Mouse (Mus musculus): ENCODE measurements at regions not wholly inside any gene's neighbourhood (a gene's known extent, or its start where the extent isn't known, plus 50 kb on each side); places are given as distances from the start of the nearest gene placed in this dataset.

- Histone ChIP-seq H3K4me3 (ENCODE audit: low read depth, low read length) (no peak overlapping the region), H3K9ac (ENCODE audit: low read depth, poor library complexity, severe bottlenecking) (no peak overlapping the region), H3K4me1 (ENCODE audit: control insufficient read depth, insufficient read depth, low read length) (no peaks in the 10 kb centered on the region), H3K36me3 (ENCODE audit: control insufficient read depth, insufficient read depth, low read length, poor library complexity, severe bottlenecking) (no peaks in the 10 kb centered on the region), H3K27me3 (ENCODE audit: control insufficient read depth, insufficient read depth, low read length, poor library complexity, severe bottlenecking) (no peaks in the 10 kb centered on the region; the same call in 1 of the 2 replicates), H3K9me3 (replicated peaks; ENCODE audit: control insufficient read depth, insufficient read depth, low read length, poor library complexity, severe bottlenecking) (no peaks in the 10 kb centered on the region), H3K27ac (ENCODE audit: insufficient read depth, low read length) (no peak overlapping the region)
- TF ChIP-seq CTCF (IDR thresholded peaks at IDR 0.05; ENCODE audit: low read depth, low read length) = no peak
- no peak for TF ChIP-seq EP300 (IDR thresholded peaks at IDR 0.05; ENCODE audit: insufficient read depth, low read depth, low read length)
- TF ChIP-seq POLR2A (IDR thresholded peaks at IDR 0.05; ENCODE audit: insufficient read depth, low read length) = no peak
Observed at GRCm38 (mm10) chr16:73350698-73351097, 1042.6 kb downstream of the Robo1 start.

DNA sequence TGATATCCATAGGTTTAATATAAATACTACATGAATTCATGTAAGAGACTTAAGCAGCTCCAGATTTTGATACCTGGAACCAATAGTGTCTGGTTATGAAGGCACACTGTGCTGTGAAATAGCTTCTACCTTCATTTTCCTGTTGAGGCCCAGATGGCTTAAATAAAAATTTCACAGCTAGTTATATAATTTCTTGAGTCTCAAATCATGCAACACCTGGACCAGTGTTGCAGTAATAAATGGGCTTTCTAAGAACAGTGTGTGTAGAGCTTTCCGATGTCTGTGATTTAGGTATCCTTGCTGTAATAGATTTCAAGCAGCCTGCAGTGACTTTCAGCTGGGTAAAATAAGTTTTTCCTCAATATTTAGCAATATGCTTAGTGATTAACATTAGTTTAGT is 1035.8 kb downstream of the Robo1 start:
- Histone ChIP-seq H3K27me3 (ENCODE audit: control insufficient read depth, insufficient read depth, low read length, poor library complexity, severe bottlenecking) (no peaks in the 10 kb centered on the region; the same call in 1 of the 2 replicates), H3K9me3 (replicated peaks; ENCODE audit: control insufficient read depth, insufficient read depth, low read length, poor library complexity, severe bottlenecking) (no peaks in the 10 kb centered on the region), H3K36me3 (ENCODE audit: control insufficient read depth, insufficient read depth, low read length, poor library complexity, severe bottlenecking) (no peaks in the 10 kb centered on the region), H3K4me1 (ENCODE audit: control insufficient read depth, insufficient read depth, low read length) (no peaks in the 10 kb centered on the region), H3K9ac (ENCODE audit: low read depth, poor library complexity, severe bottlenecking) (no peak overlapping the region), H3K4me3 (ENCODE audit: low read depth, low read length) (no peak overlapping the region), H3K27ac (ENCODE audit: insufficient read depth, low read length) (no peak overlapping the region)
- no peak for TF ChIP-seq EP300 (IDR thresholded peaks at IDR 0.05; ENCODE audit: insufficient read depth, low read depth, low read length)

- Histone ChIP-seq H3K4me3 (ENCODE audit: low read depth, low read length) (no peak overlapping the region), H3K27me3 (ENCODE audit: control insufficient read depth, insufficient read depth, low read length, poor library complexity, severe bottlenecking) (no peaks in the 10 kb centered on the region; the same call in 1 of the 2 replicates), H3K27ac (ENCODE audit: insufficient read depth, low read length) (no peak overlapping the region), H3K9ac (ENCODE audit: low read depth, poor library complexity, severe bottlenecking) (no peak overlapping the region), H3K9me3 (replicated peaks; ENCODE audit: control insufficient read depth, insufficient read depth, low read length, poor library complexity, severe bottlenecking) (no peaks in the 10 kb centered on the region), H3K36me3 (ENCODE audit: control insufficient read depth, insufficient read depth, low read length, poor library complexity, severe bottlenecking) (no peaks in the 10 kb centered on the region), H3K4me1 (ENCODE audit: control insufficient read depth, insufficient read depth, low read length) (no peaks in the 10 kb centered on the region)
- TF ChIP-seq EP300 (IDR thresholded peaks at IDR 0.05; ENCODE audit: insufficient read depth, low read depth, low read length) (no peak), CTCF (IDR thresholded peaks at IDR 0.05; ENCODE audit: low read depth, low read length) (no peak), POLR2A (IDR thresholded peaks at IDR 0.05; ENCODE audit: insufficient read depth, low read length) (no peak)
Observed at GRCm38 (mm10) chr16:73343531-73343930, 1035.4 kb downstream of the Robo1 start.

DNA sequence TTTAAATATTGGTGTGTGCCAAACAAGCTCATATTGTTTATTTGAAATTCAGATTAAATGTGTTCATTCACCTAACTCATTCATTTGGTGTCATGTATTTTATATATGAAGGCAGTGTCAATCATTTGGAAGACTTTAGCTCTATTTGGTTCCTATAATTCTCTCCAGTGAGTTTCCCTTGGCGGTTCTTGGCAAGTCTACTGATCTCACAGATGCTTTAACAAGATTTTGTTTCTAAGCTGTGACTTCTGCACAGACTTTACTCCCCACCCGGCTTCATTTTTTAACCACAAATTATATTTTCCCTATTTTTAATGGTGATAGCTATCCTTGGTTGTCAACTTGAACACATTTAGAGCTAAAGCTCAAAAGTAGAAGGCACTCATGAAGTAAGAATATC is 1009.5 kb downstream of the Robo1 start:
- Histone ChIP-seq H3K4me3 (ENCODE audit: low read depth, low read length) (no peak overlapping the region), H3K9me3 (replicated peaks; ENCODE audit: control insufficient read depth, insufficient read depth, low read length, poor library complexity, severe bottlenecking) (no peaks in the 10 kb centered on the region), H3K36me3 (ENCODE audit: control insufficient read depth, insufficient read depth, low read length, poor library complexity, severe bottlenecking) (no peaks in the 10 kb centered on the region), H3K4me1 (ENCODE audit: control insufficient read depth, insufficient read depth, low read length) (no peaks in the 10 kb centered on the region), H3K27ac (ENCODE audit: insufficient read depth, low read length) (no peak overlapping the region), H3K27me3 (ENCODE audit: control insufficient read depth, insufficient read depth, low read length, poor library complexity, severe bottlenecking) (no peaks in the 10 kb centered on the region), H3K9ac (ENCODE audit: low read depth, poor library complexity, severe bottlenecking) (no peak overlapping the region)
- TF ChIP-seq EP300 (IDR thresholded peaks at IDR 0.05; ENCODE audit: insufficient read depth, low read depth, low read length) (no peak), POLR2A (IDR thresholded peaks at IDR 0.05; ENCODE audit: insufficient read depth, low read length) (no peak), CTCF (IDR thresholded peaks at IDR 0.05; ENCODE audit: low read depth, low read length) (no peak)

DNA sequence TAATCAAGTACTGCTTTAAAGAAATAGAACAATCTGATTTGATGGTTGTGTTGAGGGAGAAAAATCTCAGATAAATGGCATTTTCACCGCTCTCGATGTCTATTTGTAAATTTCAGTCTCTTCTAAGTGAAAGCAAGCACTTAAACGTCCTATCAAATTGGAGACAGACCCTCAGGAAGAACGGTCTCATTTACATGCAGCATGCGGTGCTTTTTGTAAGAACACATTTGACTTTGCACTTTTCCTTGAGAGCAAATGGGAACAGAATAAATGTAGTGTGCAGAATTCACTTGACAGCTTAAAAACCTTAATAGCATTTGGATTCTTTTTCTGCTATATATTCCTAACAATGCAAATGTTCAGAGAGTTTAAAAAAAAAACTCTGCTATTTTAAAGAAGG is 1002.0 kb downstream of the Robo1 start:
- H3K4me3 ChIP-seq (ENCODE audit: low read depth, low read length) = no peak overlapping the region
- H3K9me3 ChIP-seq (replicated peaks; ENCODE audit: control insufficient read depth, insufficient read depth, low read length, poor library complexity, severe bottlenecking) = no peaks in the 10 kb centered on the region
- H3K9ac ChIP-seq (ENCODE audit: low read depth, poor library complexity, severe bottlenecking) = no peak overlapping the region
- no peaks in the 10 kb centered on the region for H3K36me3 ChIP-seq (ENCODE audit: control insufficient read depth, insufficient read depth, low read length, poor library complexity, severe bottlenecking)
- no peak overlapping the region for H3K27ac ChIP-seq (ENCODE audit: insufficient read depth, low read length)
- H3K4me1 ChIP-seq (ENCODE audit: control insufficient read depth, insufficient read depth, low read length) = no peaks in the 10 kb centered on the region
- TF ChIP-seq EP300 (IDR thresholded peaks at IDR 0.05; ENCODE audit: insufficient read depth, low read depth, low read length) = no peak
- no peak for TF ChIP-seq CTCF (IDR thresholded peaks at IDR 0.05; ENCODE audit: low read depth, low read length)
- TF ChIP-seq POLR2A (IDR thresholded peaks at IDR 0.05; ENCODE audit: insufficient read depth, low read length) = no peak
- no peaks in the 10 kb centered on the region for H3K27me3 ChIP-seq (ENCODE audit: control insufficient read depth, insufficient read depth, low read length, poor library complexity, severe bottlenecking)

DNA sequence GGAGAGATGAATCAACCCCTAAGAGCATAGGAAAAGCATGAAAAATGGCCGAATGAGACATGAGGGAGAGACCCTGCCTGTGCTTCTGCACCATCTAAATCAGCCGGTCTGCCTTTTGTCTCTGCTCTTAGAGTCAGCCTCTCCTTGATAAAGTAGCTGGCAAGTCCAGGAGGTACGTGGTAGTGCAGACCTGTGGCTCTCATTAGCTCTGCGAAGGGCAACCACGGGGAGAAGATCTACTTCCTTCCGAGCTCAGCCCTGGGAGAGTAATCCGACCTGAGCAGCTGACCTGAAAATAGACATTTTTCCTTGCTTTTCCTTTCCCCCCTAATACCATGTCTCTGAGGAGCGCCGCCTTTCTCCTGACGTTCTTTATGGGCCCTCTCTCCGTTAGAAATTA is 971.8 kb downstream of the Robo1 start:
- Histone ChIP-seq H3K4me1 (ENCODE audit: control insufficient read depth, insufficient read depth, low read length) (no peaks in the 10 kb centered on the region), H3K9me3 (replicated peaks; ENCODE audit: control insufficient read depth, insufficient read depth, low read length, poor library complexity, severe bottlenecking) (no peaks in the 10 kb centered on the region; the same call in 1 of the 2 replicates), H3K4me3 (ENCODE audit: low read depth, low read length) (no peak overlapping the region), H3K36me3 (ENCODE audit: control insufficient read depth, insufficient read depth, low read length, poor library complexity, severe bottlenecking) (no peaks in the 10 kb centered on the region), H3K9ac (ENCODE audit: low read depth, poor library complexity, severe bottlenecking) (no peak overlapping the region), H3K27me3 (ENCODE audit: control insufficient read depth, insufficient read depth, low read length, poor library complexity, severe bottlenecking) (no peaks in the 10 kb centered on the region), H3K27ac (ENCODE audit: insufficient read depth, low read length) (no peak overlapping the region)
- TF ChIP-seq POLR2A (IDR thresholded peaks at IDR 0.05; ENCODE audit: insufficient read depth, low read length) = no peak
- no peak for TF ChIP-seq EP300 (IDR thresholded peaks at IDR 0.05; ENCODE audit: insufficient read depth, low read depth, low read length)
- TF ChIP-seq CTCF (IDR thresholded peaks at IDR 0.05; ENCODE audit: low read depth, low read length) = no peak

Measured in ES-Bruce4 (cell line).